Mouse (Mus musculus) mouse trophoblast stem cell (cell line): ENCODE results near the gene Slc2a13.

ENCODE experiments used
- in situ Hi-C, 2 experiments: fragments of 300-500 bp; cut with MseI, MboI; formaldehyde crosslinking; loops; 2 replicates in 1 of 2; 3 replicates in 1 of 2; pipeline ENCODE4 v1.15.1; 2025

The Slc2a13 gene

DNA sequence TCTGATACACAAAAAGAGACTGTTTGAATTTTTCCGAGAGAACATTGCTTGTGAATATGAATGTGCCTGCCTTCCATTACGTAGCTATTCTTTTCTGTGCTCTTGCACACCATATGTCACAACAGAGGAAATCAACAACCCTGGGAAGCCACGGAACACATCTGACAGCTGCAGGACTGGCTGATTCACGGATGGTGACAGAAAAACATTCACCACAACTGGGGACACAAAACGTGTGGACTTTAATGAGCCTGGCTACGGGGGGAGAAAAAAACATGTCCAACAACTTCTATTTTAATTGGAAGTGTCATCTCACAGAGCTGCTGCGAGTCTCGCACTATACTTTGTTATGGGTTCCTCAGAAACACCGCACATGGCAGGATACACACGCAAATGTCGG, 196.0 kb downstream of the Slc2a13 start:
- in situ Hi-C loops: no loop called here

DNA sequence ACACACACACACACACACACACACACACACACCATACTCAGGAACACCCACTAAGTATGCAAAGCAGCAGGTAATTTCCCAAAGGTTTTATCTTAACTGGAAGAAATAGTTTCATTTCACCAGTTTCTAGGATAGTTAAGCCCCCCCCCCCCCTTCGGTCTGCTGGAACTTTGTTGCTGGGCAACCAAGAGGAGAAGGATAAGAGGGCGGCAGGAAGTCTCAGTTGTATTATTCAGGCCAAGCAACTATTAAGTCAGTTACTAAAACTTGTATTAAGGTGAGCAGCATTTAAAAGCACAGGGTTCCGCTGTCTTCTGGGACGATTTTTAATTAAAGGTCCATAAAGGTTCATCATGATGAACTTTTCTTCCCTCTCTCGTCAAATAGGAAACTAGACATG, 198.6 kb downstream of the Slc2a13 start:
- in situ Hi-C loops: no loop called here

DNA sequence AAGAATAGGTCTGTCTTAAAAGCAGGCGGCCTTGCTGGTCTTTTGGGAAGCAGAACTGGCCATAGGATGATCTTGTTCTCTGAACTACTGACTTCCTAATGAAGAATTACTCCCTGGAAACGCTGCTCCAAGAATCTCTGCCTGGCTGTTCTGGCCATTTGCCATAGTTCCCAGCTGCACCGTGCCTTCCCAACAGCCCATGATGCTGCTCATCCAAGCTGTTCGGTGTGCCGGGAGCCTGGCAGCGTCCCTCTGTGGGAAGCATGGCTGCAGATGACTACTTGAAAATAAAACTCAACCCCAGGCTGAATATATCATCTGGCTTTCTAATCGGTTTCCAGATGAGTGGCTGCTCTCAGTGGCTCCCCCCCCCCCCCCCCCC, 199.9 kb downstream of the Slc2a13 start:
- in situ Hi-C loops: no loop called here

DNA sequence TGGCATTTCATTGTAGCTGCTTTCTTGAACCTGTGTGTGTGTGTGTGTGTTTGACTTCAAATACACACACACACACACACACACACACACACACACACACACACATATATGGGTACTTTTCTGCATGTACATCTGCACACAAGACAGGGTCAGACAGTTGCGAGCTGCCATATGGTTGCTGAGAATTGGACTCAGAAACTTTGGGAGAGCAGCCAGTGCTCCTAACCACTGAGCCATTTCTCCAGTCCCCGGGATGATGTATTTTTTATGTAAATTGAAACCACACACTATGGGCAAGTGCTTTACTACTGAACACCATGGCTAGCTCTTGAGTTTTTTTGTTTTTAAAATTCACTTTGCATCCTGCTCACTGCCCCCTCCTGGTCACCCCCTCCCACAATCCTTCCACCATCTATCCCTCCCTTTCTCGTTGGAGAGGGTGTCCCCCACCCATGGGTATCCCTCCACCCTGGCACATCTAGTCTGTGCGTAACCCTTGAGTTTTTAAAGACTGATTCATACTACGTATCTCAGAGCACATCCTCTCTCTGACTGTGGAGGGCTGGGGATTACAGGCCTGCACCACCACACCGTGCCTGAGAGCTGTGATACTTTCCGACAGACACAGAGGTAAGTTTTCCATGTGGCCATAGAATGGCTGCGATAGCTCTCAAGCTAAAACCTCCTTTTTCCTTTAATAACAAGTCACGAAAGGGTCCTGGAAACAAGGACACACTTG, 200.4 kb downstream of the Slc2a13 start:
- in situ Hi-C loops: no loop called here

DNA sequence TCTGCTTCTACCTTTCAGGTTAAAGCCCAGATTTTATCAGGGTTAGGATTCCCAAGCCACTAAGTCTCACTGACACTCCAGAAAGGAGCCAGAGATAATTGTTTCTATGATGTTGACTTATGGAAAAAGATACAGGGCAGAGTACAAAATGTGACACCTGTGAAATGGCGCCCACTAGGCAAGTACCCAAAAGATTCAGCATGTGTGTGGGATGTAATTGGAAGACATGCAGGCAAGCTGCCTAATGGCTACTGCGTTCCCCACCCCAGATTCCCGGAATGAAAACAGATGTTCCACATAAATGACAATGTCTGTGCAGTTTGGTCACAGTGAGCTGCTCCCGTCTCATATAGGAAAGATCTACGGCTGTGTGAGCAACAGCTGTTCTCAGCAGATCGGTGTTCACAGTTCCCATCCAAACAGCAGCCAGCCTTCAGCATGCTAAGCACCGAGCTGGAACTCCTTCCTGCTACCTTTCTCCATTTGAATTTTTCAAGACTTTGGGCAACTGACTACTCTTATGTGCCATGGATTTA, 201.1 kb downstream of the Slc2a13 start:
- in situ Hi-C loops: no loop called here

DNA sequence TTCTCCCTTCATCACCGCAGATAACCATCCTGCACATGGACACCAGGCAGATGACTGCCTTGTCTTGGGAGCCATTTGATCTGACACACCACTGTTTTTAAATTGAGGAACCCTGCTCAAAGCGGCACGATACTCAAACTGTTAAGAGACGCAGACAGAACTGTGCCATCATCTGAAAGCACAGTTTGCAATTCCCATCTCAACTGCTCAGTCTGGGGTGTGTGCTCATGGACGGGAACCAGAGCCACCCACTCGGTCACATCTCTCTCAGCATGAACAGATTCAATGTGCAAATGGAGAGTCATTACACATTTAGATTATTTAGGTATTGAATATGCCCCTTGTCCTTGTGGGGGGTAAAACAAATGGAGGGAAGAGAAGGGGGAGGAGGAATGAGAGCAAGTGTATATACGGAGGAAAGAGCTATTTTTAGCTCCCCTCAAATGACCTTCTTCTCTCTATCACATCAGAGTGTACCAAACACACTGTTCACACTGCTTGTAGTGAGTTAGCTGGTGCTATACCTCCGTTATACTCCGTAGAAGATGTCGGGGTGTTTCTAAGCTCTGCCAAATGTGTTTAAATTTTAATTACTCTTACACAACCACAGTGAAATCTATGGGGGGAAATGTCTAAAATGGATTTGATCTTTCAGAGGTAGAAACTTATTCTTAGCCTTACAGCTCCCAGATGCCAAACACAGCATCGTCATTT, 203.2 kb downstream of the Slc2a13 start:
- in situ Hi-C loops: no loop called here

DNA sequence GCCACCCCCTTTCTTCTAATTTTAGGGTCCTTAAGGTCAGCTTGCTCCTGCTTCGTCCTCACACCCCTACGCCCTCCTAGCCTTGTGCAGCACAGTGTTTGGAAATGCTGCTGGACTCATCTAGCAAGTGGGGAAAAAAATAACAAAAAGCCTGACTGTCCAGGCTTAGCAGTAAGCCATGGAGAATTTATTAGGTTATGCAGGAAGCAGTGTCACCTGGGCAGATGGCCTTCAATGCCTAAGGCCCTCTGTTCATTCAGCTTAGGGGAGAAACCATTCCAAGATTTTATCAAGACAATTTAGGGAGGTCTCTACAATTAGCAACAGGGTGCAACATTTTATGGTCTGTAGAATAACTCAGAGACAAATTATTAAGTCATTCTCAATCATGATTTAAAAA, 212.6 kb downstream of the Slc2a13 start:
- in situ Hi-C loops: no loop called here

DNA sequence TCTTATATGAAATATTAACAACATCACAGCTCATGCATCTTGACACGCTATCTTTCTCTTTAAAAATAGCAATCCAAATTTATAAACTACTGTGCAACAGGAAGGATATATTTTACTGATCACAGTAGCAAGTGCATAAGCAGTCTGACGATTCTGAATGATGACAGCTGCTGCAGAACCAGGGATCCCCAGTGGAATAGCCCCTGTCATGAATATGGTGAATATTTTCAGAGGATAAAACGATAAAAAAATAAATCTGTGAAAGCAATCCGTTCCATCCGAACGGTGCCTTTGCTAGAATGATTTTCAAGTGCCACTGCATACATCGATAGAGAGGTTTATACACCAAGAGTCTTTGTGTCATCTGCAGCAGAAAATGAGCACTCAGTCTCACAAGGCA, 222.1 kb downstream of the Slc2a13 start:
- in situ Hi-C loops: no loop called here

DNA sequence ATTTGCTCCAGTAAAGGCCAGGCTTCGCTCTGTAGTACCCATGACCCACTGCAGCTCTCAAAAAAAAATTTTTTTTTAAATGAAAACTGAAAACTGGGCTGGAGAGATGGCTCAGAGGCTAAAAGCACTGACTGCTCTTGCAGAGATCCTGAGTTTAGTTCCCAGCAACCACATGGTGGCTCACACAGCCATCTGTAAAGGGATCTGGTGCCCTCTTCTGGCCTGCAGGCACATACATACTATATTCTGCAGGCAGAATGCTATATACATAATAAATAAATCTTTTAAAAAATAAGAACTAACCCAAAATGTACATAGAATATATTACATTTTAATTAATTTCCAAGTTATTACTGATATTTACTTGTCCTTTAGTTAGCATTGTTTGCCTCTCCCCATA, 234.7 kb downstream of the Slc2a13 start:
- in situ Hi-C loops: no loop called here

DNA sequence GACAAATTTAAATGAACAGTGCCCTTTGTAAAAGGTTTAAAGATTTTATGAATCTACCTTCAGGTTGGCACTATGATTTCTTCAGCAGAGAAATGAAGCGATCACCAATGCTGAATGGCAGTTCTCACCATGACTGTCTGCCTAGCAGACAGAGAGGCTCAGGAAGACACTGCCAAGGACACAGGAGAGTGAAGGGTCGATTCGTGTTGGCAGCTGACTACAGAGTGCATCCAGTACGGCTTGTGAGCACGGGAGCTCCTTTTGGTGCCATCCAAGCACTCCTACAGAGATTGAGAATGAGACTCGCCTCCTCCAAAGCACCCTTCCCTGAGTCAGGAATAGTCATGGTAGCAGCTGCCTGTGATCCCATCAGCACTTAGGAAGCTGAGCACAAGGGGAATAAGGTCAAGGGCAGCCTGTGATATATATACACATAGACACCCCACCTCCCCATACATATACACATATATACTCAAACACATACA, 238.6 kb downstream of the Slc2a13 start:
- in situ Hi-C loops: no loop called here

DNA sequence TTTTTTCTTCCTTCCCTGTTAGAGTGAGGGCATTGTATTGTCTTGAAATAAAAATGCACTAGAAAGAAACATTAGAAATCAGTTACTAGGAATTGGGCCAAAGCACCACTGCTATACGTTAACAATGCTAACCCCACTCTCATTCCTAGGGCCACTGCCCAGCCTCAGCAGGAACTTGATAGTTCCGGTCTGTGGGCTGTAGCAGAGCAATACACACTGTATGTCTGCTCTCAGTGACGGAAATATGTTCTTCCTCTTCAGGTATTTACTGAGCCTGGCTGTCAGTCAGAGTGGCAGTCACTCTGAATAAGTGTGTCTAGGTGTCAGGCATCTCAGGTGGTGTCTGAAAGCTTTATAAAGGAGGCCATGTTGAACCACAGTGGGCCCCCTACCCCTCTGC, 245.3 kb downstream of the Slc2a13 start:
- in situ Hi-C loops: no loop called here

DNA sequence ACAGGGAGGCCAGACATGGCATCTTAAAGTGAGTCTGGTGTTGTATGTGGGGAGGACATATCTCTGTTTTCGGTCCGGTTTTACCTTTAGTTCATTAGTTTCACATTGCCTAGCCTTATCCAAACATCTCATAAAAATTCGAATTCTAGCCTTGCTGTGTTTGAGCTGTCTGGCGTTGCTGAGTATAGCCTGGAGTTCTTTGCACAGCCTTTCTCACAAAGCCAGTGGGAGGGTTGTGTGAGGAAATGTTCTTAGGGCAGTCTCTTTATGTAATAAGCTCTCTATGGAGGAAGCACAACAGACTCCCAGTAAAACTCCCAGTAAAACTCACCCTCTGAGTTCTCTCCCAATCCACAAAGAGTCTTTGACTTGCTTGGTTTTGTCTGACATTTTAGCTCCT, 246.0 kb downstream of the Slc2a13 start:
- in situ Hi-C loops: no loop called here

DNA sequence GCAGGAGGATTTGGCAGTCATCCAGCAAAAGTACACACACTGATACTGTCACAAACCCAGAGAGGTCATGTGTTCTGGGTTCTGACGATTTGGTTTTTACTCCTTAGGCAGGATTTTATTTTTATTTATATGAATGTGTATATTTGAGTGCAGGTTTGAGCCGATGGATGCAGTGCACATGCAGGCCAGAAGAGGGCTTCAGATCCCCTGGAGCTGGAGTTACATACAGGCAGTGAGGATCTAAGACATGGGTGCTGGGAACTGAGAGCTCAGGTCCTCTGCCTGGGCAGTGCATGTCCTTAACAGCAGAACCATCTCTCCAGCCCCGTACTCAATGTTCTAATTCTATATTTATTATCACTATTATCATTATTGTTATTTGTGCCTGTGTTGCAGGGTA, 253.7 kb downstream of the Slc2a13 start:
- in situ Hi-C loops: no loop called here

DNA sequence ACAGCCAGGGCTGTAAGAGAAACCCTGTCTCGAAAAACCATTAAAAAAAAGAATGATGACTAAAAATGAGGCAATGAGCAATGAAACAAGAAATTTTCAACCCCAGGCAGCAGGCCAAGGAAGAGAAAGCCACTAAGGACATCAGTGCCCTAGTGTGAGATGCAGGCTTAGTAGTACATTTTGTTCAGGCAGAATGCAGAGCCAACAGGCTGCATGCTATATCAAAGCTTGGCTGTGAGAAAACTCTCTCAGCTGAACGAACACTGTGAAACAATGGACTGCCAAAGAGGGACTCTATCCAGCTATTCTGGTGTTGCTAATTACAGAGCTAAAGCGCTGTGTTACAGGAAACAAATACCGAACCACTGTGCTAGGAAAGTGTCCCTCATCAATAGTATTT, 256.1 kb downstream of the Slc2a13 start:
- in situ Hi-C loops: no loop called here

DNA sequence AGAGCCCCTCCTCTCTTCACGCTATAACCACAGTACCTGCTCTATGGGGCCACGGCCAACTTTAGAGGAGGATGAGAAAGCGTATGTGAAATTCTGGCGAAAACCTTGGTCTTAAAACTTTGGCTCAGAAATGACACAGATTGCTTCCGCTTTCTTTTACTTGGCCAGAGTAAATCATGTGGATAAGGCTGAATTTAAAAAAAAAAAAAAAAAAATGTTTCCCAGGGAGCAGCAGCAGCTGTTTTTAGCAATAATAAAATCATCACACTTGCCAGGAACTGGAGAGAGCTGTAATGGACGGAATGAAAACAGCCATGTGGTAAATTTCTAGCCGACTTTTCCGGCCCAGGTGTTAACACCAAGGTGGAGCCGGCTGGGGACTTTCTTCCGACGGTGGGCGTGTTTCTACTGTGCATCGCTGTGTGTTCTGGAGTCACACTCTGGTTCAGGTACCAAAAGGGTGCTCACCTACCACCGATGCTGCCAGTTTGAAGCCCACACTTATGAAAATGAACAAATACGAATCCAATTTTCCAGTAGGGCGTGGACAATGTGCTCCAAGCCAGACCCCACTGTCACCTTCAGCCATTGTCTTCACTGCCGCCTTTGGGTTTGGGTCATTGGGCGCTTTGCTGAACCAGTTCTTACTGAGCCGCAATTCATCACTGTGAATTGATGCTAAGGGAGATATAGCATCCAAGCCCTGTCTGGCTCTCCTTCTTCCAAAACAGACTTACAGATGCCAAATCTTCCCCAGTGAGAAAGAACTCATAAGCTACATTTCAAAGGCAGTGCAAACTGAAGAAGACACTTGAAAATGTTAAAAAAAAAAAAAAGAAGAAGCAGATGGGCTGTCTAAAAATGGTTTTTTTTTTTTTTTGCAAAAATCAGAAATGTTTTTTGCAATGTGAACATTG, 258.4 kb downstream of the Slc2a13 start:
- in situ Hi-C loops: no loop called here

DNA sequence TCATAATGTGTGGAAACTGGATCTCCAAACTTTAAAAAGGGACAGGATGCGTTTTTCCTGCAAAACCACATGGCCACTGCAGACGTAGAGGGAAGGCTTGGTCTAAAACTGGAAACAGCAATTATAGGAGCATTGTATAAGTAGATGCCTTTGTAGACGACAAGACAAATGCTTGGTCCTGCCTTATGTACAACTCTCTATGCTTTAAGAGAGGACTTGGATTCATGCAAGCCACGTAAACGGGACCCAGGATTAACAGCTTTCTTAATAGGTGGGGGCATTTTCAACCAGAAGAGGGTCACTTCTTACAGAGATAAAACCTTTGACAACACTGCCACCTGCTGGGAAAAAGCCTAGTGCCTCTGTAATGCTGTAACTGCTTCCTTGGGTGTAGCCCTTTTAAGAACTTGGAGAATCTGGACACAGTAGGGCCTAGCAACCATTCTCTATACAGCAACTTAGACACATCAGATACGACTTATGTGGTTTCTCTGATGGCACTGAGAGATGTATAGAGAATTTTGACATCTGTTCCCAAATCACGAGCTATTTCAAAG, 268.7 kb downstream of the Slc2a13 start:
- in situ Hi-C loops: loop anchor here in 1 of 2 experiments (10.0 kb wide), 1 partner anchor 140 kb away; no protein-coding TSS in a partner anchor

DNA sequence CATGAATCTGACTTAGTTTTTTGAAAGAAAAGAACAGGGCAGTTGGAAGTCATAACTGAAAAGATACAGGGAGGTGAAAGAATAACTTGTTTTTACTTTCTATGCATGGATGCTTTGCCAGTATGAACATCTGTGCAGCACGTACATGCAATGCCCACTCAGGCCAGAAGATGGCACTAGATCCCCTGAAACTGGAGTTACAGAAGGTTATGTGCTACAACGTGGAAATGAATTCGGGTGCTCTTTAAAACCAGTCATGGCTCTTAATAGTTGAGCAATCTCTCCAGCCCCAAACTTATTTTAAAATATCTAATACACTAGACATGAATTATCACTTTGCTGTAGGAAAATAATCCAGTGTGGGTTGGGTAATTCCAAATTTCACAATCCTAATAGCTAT, 271.7 kb downstream of the Slc2a13 start:
- in situ Hi-C loops: loop anchor here in 1 of 2 experiments (10.0 kb wide), 1 partner anchor 137 kb away; no protein-coding TSS in a partner anchor

DNA sequence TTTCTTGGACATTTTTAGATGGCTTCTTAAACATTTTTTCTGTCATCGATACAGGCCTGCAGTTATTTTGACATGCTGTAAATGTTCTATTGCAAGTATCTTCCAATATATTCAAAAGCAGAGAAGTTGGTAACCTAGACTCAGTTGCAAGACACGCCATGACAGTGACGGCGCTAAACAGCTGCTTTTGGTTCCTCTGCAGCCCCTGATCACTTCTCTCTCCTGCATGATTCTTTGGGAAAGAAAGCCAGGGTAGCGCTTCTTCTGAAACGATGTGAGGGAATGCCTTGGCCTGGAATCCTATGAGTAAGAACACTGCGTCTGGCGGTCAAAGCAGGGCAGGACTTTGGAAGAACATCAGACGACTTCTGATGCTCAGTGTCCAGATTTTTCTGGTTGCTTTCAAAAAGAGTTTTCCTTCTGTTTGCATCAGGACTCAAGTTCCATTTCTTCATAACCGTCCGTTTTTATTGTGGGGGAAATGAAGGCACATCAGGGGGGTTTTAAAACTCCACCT, 273.7 kb downstream of the Slc2a13 start:
- in situ Hi-C loops: no loop called here

DNA sequence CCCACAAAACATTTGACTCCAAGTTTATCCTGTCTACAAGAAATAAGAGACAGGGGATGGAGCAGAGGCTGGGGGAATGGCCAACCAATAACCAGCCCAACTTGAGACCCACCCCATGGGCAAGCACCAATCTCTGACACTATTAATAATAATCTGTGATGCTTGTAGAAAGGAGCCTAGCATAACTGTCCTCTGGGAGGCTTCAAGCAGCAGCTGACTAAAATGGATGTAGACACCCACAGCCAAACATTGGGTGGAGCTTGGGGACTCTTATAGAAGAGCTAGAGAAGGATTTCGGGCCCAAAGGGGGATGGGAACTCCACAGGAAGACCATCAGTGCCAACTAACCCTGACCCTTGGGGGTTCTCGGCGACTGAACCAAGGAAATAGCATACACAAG, 289.6 kb downstream of the Slc2a13 start:
- in situ Hi-C loops: no loop called here

DNA sequence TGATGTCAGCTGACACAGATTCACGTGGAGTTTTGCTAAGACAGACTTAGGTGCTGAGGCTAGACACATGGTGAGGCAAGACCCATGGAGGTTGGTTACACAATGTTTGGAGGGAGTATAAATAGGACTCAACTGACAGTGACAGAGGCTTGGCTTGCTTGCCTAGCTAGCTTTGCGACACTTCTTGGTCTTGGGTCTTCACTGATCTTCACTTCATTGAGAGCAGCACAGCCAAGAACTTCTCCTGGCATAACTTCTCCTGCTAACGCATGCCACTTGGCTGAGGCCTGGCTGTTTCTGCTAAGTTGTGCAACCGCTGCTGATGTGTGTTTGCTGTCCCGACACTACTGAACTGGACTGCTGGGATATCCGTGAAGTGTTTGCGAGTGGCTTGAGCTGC, 290.2 kb downstream of the Slc2a13 start:
- in situ Hi-C loops: no loop called here

DNA sequence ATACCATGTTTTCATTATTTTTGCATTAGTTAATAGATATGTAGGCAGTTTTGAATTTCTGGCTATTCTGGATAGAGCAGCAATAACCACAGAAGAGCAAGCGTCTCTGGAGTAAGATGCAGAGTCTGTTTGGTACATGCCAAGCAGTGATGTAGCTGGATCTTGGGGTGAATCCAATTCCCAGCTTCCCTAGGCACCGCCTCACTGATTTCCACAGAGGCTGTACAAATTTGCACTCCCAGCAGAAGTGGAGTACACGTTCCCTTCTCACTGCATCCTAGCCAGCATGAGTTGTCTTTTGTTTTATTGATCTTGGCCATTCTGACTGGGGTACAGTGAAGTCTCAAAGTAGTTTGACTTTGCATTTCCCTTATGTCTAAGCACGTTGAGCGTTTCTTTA, 291.5 kb downstream of the Slc2a13 start:
- in situ Hi-C loops: no loop called here
